Mouse (Mus musculus): ENCODE results near the gene Ctxn2.

Gene Ctxn2

GRCm38 (mm10) chr2:125196771-125197170, 60.3 kb downstream of the Ctxn2 start:
- DNase-seq (ENCODE audit: low read depth) = no peak
